Mouse (Mus musculus) layer of hippocampus, adult 11-12 months (tissue): ENCODE measurements at regions not wholly inside any gene's neighbourhood (a gene's known extent, or its start where the extent isn't known, plus 50 kb on each side); places are given as distances from the start of the nearest gene placed in this dataset.
A peak's percentile ranks its signal among the peaks of the same experiment; 100 is the strongest.
"Not testable (repeated sequence)": the region's sequence is repeated elsewhere in the genome, so short reads cannot be mapped to it uniquely, and the experiment has no call there.

Experiments
- DNase-seq: peaks from one replicate; pipeline ENCODE4 v3.0.0; 2022; ENCODE audit warnings: low spot score

DNA sequence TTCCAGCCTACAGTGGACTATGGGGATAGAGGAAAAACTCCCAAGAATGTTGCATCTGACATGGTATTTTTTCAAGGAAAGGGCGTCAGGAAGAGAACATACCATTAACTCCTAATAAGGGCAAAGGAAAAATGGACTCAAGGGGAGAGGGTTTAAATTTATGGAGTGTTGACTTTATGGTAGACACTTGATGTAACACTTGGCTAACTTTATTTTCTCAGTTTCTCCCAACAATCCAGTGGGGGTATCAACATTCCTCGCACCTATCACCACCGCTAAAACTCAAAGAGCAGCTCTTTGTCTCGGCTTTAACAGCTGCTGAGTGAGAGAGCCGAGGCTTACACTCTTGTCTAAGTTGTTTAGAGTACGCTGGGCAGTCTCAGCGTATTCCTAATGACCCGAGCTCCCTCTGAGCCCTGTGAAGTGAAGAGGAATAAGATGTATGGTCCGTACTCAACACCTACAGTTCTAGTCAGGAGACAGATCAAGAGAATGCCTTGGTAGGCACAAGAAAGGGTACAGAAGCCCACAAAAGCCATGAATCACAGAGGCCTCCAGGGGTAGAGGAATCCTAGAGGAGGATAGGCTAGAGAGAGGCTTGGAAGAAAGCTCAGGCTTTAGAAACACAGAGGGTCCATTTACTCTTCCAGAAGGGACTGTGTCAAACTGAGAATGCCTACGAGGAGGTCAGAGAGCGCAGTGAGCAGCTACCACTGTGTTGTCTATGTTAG, 236.4 kb downstream of the Gm5426 start:
- DNase-seq = no peak

DNA sequence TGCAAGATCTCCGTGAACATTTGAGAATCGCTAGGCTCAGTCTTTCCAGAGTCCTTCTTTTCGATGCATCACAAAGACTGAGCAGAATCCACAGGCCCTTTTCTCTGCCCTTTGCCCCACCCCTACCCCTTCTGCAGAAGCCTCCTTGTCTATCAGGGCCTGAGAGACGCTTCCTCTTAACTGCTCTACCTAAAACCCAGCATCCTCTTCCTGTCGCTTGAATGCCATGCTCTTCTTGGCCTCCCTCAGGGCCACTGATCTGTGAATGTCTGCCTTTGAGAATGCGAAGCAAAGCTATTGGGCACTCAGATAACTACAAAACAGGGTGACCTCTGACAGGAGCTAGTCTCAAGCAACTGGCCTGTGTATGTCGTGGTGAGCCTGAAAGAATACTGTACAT, 237.1 kb downstream of the Gm5426 start:
- no peak for DNase-seq

DNA sequence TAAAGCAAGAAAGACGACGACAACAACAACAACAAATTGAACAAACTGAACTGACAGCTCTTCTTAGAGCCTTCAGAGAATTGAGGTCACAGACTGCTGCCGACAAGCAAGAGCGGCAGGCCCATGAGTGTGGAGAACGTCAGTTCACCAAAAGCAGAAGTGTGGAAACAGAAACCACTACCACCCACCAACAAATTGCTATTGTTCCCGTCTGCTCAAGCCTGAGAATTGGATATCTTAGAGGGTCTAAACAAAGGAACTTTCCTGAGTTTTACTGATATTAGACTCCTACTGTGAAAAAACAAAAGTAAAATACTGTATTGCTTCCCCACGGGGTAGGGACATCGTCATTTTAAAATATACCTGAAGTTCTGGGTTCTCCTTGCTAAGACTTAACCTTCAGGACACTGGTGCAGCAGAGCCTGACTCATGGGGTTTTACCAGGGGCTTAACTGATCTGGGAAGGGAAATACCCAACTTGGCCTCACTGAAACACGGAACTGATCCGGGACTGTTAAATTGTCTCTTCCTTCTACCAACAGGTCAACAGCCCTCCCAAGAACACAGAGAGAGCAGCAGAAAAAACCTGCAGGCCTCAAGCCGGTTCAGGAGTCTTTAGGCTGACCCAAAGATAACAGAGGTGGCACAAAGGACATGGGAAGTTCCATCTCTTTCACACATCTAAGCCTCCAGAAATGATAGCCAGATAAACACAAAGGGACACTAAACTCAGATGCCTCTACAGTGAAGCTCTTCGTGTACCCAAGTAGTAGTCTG, 238.1 kb downstream of the Gm5426 start:
- no peak for DNase-seq

DNA sequence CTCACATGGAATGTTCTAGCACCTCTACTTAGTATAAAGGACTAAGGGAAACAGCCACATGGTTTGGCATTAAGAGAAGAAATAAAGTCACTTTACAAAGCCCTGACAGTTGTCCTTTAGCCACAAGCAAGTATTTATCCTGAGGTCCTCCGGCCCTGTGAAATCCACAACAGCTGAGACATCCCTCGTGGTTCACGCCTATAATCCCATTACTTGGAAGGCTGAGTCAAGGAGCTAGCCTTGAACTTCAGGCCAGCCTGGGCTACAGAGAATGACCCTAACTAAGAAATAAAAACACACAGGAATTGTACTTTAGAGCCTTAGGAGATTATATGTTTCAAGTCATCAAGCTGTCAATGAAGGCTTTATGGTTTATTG, 238.7 kb downstream of the Gm5426 start:
- DNase-seq = no peak

DNA sequence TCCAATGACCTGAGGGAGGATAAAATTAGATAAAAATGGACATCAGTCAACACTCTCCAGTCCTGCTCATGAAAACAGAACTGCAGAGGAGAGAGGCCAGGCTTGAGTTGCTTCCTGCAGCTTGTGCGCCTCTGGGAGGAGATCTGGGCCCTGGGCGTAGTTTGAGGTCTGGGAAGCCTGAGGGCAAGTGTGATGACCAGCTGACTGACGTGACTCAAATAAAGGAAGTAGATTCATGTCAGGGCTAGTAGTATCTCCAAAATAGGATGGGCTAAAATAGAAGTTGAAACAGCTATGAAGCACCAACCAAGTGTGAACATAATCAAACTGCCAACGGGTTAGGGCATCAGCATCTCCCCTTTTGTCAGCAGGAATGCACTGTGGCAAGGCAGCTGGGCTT, 239.3 kb upstream of the Btg1 start:
- peak; percentile 22 for DNase-seq

DNA sequence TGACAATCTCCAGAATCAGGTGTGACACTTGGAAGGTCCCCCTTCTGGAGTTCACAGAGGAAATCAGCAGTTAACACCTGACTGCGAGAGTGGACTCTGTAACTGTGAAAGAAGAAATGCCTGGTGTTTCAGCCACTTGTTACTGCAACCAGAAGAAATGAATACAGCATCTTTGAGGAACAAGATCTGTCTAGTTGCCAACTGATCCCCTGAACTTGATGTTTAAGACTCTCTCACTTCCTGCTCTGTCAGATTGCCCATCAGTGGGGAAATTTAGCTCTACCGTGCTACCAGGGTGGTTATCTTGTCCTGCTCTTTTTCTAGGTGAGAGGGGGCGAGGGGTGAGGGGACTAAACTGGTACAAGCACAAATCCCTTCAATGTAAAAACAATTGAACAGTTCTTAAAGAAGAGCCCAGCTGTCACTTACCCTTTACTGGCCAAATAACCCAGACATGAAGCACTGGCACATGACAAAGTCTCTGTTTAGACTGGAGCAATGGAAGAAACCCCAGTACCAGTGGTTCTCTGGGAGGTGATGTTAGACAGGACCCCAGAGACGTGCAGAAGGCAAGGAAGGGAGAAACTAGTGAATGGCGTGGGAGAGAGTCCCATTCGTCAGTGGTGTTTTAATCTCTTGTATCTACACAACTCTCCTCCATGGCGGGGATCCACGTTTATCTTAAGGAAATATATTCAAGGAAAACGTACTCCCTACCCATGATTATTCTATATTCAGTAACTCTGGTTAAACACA, 237.6 kb upstream of the Btg1 start:
- DNase-seq = no peak

DNA sequence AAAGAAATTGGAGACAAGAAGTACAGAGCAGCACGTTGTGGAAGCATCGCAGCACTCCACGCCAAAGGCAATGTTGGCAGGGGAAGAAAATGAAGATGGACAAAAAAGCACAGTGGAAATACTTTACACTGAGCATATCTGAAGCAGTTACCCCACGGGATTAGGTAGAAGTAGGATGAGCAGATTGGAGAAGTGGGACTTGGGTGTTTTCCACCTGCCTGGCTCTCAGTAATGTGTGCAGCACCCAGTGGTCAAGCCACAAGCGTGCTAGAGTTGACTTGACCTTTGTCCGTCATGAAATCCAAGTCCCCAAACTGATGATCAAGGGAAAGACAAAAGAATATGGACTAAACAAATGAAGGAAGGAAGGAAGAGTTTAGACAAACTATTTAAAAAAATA, 235.1 kb upstream of the Btg1 start:
- DNase-seq = no peak

DNA sequence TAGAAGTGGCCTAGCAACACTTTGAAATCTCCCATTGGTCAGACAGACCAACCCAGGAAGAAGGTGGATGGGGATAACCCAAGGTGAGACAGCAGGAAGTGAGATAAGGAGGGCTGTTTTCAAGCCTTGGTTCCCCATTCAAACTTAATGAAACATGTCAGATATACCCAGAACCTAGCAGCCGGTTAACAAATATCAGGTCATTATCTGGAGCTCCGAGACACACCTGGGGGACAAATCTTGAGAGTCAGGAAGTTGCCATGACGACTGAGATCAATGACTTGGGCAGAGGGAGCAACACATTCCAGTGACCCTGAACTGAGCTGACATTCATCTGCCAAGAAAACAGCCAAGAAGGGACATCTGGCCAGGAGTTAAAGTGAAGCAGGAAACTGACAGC, 225.1 kb upstream of the Btg1 start:
- DNase-seq = no peak

DNA sequence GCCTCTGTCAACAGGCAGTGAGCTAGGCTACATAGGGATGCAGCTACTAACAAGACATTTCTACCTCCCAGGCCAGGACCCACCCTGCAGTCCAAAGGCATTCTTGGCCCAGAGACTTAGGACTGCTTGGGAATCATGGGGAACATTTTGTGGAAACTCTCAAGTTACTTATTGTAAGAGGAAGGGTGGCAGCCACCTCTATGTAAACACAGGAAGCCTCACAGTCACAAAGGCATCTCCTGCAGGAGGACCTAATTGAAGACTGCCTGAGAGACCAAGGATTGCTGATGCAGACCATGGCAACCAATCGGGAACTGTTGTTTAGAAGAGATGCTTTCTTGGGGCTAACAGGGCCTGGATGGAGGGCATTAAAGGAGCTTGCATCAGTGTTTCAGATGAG, 224.0 kb upstream of the Btg1 start:
- DNase-seq = no peak

DNA sequence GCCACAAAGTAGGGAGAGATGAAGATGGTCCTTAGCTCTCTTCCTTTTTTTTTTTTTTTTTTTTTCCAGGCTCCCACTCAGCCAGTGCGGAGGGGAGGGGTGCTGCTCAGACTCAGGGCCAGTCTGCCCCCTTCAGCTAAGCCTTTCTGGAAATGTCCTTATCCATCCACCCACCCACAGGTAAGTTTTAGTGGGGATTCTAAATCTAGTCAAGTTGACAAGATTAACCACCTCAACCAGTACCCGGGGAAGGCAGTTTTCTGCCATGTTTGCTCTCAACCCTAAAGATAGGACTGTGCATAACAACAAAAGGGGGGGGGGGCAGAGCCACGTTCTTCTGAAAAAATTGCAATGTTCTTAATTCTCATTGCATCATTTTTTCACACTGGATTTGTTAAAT, 222.6 kb upstream of the Btg1 start:
- no peak for DNase-seq

DNA sequence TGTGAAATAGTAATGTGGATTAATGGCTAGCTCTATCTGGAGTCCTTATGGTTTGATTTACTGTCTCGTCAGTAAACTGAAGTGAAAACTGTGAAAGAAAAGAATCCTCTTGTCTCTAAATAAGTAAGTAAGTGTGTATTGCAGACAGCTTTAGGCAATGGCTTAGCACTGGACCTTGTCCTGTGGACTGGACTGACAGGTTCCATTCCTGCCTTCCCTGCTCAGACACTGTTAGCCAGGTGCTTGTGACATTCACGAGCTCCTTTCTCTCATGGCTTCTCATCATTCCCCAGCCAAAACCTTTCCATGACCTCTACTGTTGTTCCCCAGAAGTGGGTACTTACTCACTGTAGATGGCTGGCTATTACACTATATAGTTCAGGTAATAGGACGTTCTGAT, 221.8 kb upstream of the Btg1 start:
- DNase-seq = no peak

DNA sequence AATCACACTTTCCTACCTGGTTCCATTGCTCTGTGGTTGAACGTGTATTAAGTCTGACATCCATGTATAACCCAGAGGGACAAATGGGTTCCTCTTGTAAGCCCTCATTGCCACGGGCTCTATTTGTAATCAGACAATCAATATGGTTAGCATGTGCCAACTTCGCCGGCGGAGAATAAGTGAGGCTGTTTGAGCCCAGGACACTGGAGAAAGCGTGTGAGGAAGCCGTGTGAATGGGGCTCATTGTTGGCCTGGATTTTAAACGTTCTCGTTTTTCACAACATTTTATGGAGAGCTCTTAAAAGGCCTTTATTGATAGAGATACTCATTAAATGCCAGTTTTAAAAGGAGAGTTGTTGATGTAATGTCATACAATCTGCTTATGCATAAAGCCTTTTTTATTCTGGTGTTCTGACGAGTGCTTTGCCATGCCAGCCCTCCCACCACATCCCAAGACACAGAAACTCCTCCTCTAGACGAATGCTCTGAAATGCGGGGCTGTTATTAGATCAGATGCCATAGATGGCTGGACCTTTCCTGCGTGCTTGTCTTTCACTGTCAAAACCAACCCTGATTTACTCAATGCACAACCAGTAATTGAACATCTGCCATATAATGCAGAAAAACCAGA, 218.8 kb upstream of the Btg1 start:
- DNase-seq = no peak

DNA sequence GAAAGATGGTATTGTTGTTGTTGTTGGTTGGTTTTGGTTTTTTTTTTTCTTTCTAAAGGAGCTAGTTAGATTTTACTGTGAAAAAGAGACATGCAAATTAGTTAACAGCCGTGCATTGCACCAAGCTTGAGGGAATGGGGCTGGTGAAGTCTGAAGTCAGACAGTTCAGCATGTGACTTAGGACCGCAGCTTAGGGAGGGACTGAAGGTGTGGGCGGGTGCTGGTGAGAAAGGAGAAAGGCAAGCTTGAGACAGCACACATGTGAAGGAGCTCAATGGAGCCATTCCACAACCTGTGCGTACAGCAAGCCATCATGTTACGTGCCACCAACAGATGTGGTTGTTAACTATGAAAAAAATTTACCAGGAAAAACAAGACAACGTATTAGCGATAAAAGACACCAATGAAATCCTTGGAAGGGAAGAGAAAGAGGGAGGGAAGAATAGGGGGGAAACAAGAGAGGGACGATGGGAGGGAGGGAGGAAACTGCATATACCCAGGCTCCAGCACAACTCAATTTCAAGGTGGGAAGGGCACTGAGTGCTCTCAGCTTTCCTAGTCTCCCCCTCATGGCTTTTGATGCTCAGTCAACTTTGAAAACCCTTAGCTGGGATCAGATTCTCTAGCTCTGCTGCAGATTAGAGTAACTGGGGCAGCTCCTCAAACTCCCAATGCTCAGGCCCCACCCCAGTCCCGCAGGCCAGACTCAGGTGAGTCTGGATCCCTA, 218.1 kb upstream of the Btg1 start:
- DNase-seq = no peak

DNA sequence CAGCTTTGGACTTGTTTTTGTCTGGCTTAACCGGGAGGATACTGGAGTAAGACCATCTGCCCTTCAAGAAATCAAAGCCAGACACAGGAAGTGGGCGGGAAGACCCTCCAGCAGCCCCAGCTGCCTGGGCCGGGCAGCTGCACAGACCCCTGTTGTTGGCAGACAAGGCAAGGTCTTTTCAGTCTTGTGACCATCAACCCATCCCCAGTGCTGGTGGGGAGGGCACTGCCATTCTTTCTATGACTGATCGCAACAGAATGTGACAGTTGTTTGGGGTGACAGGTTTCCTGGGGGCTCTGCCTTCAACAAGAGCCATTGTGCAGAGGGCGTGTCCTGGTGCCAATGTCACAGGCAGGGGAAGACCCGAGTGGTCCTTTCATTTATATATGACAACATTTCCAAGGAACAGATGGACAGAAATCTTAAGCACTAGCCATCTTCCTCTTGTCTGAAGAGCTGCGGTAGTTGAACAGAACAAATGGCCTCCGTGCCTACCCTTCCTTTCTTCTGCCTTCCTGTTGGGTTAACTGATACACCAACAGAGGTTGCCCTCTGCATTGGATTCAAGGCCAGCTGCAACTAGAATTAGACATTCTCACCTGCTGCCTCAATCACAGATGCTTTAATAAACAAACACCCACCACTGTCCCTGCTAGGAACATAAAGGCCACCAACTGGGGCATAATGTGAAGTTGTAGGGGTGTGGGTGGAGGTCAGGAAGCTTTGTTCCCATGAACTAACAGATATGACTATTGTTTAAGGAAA, 217.0 kb upstream of the Btg1 start:
- DNase-seq = no peak

DNA sequence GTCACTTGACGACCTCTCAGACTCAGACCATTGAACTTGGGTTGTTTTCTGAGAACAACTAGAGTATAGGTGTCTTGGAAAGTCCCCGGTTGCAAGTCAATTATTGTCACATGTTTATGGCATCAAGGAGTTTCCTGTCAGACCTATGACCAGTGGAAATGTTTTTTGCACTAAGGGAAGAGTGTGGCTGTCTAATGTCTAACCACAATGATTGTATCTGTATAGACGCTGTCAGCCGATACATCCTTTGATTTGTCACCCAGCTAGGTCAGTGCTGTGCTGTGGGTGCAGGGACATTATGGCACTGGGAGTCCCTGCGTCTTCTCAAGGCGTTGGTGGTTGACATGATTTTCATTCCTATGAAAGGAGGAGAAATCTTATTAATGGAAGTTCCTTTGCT, 216.0 kb upstream of the Btg1 start:
- no peak for DNase-seq

DNA sequence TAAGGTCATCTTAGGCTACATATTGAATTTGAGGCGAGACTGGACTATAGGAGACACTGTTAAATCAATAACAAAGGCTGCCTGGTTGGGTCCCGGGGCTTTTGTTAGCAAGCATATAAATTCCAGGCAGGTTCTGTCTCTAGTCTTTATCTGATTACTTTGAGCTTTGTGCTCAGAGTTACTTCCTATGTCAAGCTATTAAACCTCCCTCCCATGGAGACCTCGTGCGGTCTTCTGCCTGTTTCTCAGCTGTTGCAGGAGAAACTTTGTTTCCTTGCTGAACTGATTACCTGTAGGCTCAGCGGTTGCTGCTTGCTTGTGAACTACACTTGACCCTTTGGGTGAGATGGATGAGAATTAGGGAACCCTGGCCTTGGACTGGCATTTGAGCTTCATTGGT, 210.5 kb upstream of the Btg1 start:
- no peak for DNase-seq

DNA sequence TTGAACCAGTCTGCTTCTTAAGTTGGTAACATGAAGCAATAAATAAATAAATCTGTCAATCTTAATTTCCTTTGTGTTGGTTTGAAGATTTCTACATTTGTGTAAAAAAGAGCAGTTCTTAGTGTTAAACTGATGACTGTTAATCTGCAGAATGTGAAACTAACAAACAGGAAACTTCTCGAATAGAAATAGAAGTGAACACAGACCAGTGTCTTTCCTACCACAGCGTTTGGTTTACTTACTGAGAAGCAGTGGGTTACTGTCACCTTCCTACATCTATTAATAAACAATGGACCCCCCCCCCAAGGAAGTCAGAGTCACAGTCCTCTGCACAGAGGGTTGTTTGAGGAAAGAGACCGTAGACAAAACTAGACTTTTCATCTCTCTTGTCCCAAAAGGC, 209.0 kb upstream of the Btg1 start:
- DNase-seq = no peak

DNA sequence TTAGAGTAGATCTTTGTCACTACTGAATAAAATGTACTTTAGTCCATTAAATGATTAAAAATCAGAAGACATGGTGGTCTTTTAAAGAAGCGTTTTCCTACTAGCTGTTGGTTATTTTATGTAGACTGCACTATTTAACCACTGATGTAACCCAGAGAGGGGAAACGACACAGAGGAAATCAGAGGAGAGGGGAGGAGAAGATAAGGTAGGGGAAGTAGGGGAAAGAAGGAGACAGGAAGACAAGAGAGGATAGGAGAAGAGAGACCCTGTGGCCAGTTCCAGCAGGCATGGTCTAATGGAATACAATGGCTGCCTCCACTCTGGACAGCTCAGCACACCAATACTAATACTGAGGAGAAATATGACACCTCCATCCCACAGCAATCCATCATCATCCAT, 208.6 kb upstream of the Btg1 start:
- DNase-seq = no peak

DNA sequence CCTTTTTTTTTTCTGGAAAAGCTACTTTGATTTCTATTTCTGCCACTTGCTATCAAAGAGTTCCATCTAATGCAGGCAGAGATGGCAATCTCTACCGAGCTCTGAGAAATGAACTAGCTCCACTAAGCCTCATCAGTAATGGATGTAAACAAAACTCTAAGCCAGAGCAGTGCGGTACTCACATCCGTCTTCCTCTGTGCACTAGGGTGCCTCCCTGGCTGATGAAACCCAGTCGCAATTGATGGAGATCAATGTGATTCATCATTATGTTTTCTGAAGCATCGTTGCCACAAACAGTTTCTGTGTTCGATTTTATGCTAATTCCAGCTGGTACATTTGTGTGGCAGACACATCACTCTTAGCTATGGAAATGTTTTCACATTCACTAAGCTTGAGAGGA, 206.8 kb upstream of the Btg1 start:
- no peak for DNase-seq

DNA sequence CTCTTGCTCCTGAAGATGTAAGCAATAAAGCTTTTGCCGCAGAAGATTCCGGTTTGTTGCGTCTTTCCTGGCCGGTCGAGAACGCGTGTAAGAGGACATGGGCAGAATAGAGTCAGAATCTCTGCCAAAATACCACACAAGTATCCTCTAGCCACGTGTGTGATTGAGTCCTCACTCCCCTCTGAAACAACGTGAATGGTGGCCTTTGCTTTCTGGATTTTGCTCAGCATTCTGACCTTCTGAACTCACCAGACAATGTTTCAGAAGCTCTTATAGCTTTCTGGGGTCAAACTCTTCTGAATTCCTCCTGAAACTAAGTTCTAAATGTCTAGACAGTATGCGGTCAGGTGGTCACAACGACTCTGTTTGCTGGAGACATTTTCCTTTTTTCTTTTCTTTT, 202.0 kb upstream of the Btg1 start:
- no peak for DNase-seq

DNA sequence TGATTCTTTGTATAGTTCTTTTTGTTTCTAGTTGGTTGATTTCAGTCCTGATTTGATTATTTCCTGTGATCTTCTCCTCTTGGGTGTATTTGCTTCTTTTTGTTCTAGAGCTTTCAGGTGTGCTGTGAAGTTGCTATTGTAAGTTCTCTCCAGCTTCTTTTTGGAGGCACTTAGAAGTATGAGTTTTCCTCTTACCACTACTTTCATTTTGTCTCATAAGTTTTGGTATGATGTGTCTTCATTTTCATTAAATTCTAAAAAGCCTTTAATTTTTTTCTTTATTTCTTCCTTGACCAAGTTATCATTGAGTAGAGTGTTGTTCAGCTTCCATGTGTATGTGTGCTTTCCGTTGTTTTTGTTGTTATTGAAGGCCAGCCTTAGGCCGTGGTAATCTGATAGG, 195.3 kb upstream of the Btg1 start:
- not testable (repeated sequence) for DNase-seq
